Mouse (Mus musculus): ENCODE measurements around the gene Rhox6. TPM values are rescaled to one million over a fixed set of nuclear protein-coding genes. Genes with fewer than 3 reads are reported as not detected.

Gene Rhox6
- polyA plus RNA-seq (2017; shearing (Covaris generic)), result not detected

GRCm38 (mm10) chrX:37826610-37827009 is at the start of gene Rhox6:
Rhox6 (plus strand) TSS chrX:37826910.

DNA sequence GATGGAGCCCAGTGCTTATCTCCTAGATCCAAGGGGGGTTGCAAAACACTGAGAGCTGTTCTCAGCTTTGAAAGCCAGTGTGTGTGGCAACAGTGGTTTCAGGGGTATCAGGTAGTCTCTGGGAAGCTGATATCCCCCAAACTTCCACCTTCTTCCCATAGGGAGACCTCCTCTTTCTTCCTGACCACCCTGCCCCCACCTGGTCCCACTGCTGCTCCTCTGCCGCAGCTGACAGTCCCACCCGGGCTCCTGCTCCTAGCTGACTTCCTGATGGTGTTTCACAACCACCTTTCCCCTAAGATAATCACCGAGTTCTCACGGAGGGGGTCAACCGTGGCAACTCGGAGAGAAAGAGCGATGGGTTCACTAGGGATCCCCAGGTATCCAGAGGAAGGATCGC is 4.7 kb downstream of the Rhox6 start, which contains the start of gene Rhox7a:
Rhox7a (plus strand) TSS at position 301 of the 400 bp plus-strand sequence.

DNA sequence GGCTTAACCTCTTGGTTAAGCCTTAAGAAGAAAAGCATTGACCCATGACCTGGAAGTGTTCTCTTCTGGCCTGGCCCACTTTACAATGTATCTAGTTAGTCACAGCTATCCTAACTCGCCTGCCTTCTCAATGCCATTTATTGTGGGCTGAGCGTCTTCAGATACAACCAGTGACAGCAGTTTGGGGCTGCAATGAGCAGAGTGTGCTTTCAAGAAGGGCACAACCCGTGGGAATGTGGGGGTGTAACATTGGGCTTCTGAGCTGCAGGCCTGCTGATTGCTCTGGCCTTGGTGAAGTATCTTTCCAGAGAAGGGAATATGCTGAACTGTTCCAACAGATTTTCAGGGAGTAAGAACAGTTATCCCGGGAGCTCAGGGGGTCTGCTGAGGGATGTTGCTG is 52.1 kb downstream of the Rhox6 start, which contains the start of gene Rhox8:
Rhox8 (minus strand) TSS at position 101 of the 400 bp plus-strand sequence.

Other genes with a start within 250 kb of the Rhox6 start
- not detected for gene Rhox3f, start 245.9 kb upstream of the Rhox6 start, polyA plus RNA-seq (2017; shearing (Covaris generic))
- gene Rhox4f, start 219.2 kb upstream of the Rhox6 start, polyA plus RNA-seq (2017; shearing (Covaris generic)), result not detected
- not detected for gene Rhox3g, start 198.3 kb upstream of the Rhox6 start, polyA plus RNA-seq (2017; shearing (Covaris generic))
- gene Rhox2g, start 183.4 kb upstream of the Rhox6 start, polyA plus RNA-seq (2017; shearing (Covaris generic)), result not detected
- not detected for gene Rhox4g, start 175.6 kb upstream of the Rhox6 start, polyA plus RNA-seq (2017; shearing (Covaris generic))
- gene Rhox3h, start 158.1 kb upstream of the Rhox6 start, polyA plus RNA-seq (2017; shearing (Covaris generic)), result not detected
- gene Rhox2h, start 153.6 kb upstream of the Rhox6 start, polyA plus RNA-seq (2017; shearing (Covaris generic)), result not detected
- gene Rhox5, start 22.1 kb upstream of the Rhox6 start, polyA plus RNA-seq (2017; shearing (Covaris generic)), result not detected
- gene Rhox7a, start 4.8 kb downstream of the Rhox6 start, polyA plus RNA-seq (2017; shearing (Covaris generic)), result not detected
- gene Rhox8, start 52.0 kb downstream of the Rhox6 start, polyA plus RNA-seq (2017; shearing (Covaris generic)), result not detected
- gene Rhox7b, start 70.3 kb downstream of the Rhox6 start, polyA plus RNA-seq (2017; shearing (Covaris generic)), result not detected
- not detected for gene Rhox9, start 74.9 kb downstream of the Rhox6 start, polyA plus RNA-seq (2017; shearing (Covaris generic))
- gene Btg1-ps1, start 191.9 kb downstream of the Rhox6 start, polyA plus RNA-seq (2017; shearing (Covaris generic)), result not detected
- gene Btg1-ps2, start 216.2 kb downstream of the Rhox6 start, polyA plus RNA-seq (2017; shearing (Covaris generic)), result not detected
- not detected for gene Rhox10, start 239.6 kb downstream of the Rhox6 start, polyA plus RNA-seq (2017; shearing (Covaris generic))

All from activated CD4-positive, CD25-positive, alpha-beta regulatory T cell, adult 9 weeks (primary cell).